Mouse (Mus musculus) heart, embryonic 11.5 days (tissue): ENCODE results near the gene Oma1. TPM values are rescaled to one million over a fixed set of nuclear protein-coding genes. Genes with fewer than 3 reads are reported as not detected.

Source experiments
- ATAC-seq: fragments of 200-750 bp; cut with Nextera tagmentation; replicated peaks from 2 replicates; pipeline ENCODE4 v1.8.0; 2017; ENCODE audit warnings: moderate library complexity; ENCODE audit not compliant: insufficient number of reproducible peaks, low FRiP score, low TSS enrichment
- H3K27ac ChIP-seq: fragments of 300-500 bp; sonication (generic); 2 replicates; pipeline ENCODE4 v1.5.1; 2014; ENCODE audit warnings: mild to moderate bottlenecking, low read depth, low read length
- H3K27me3 ChIP-seq: fragments of 300-500 bp; sonication (generic); 2 replicates; pipeline ENCODE4 v1.6.1; 2014; ENCODE audit warnings: mild to moderate bottlenecking, low read length, mixed read lengths; ENCODE audit not compliant: control insufficient read depth, insufficient read depth
- H3K36me3 ChIP-seq: fragments of 300-500 bp; sonication (generic); 2 replicates; pipeline ENCODE4 v1.6.1; 2014; ENCODE audit warnings: mild to moderate bottlenecking, low read length, moderate library complexity, mixed read lengths; ENCODE audit not compliant: control insufficient read depth, insufficient read depth
- H3K4me1 ChIP-seq: fragments of 300-500 bp; sonication (generic); 2 replicates; pipeline ENCODE4 v1.6.1; 2014; ENCODE audit warnings: low read length; ENCODE audit not compliant: control insufficient read depth, insufficient read depth
- H3K4me2 ChIP-seq: fragments of 300-500 bp; sonication (generic); 2 replicates; pipeline ENCODE4 v1.6.1; 2014; ENCODE audit warnings: mild to moderate bottlenecking, moderate library complexity
- H3K4me3 ChIP-seq: fragments of 300-500 bp; sonication (generic); 2 replicates; pipeline ENCODE4 v1.5.1; 2014; ENCODE audit warnings: low read depth, low read length
- H3K9ac ChIP-seq: fragments of 300-500 bp; sonication (generic); 2 replicates; pipeline ENCODE4 v1.6.1; 2014; ENCODE audit warnings: mild to moderate bottlenecking, low read depth, low read length, moderate library complexity
- H3K9me3 ChIP-seq: fragments of 300-500 bp; sonication (generic); replicated peaks from 2 replicates; pipeline ENCODE4 v1.6.1; 2016; ENCODE audit warnings: low read length; ENCODE audit not compliant: control insufficient read depth
- WGBS: fragments of 180-500 bp; shearing (Covaris S2); extraction: QIAGEN DNeasy Blood & Tissue Kit; methylation state at CpG from one replicate; pipeline ENCODE4 v1.1.7; 2014; ENCODE audit not compliant: insufficient replicate concordance; 5-methylcytosine and 5-hydroxymethylcytosine counted together
- polyA plus RNA-seq: library from polyadenylated mRNA; unstranded; fragments of >200 nt; fragmentation: Nextera tagmentation; extraction: Ambion mirVana; gene quantifications from 2 replicates; pipeline ENCODE4 v1.2.1, GENCODE M21; 2014

Oma1 gene
- 19.8 and 22.5 TPM in 2 replicates for polyA plus RNA-seq

DNA sequence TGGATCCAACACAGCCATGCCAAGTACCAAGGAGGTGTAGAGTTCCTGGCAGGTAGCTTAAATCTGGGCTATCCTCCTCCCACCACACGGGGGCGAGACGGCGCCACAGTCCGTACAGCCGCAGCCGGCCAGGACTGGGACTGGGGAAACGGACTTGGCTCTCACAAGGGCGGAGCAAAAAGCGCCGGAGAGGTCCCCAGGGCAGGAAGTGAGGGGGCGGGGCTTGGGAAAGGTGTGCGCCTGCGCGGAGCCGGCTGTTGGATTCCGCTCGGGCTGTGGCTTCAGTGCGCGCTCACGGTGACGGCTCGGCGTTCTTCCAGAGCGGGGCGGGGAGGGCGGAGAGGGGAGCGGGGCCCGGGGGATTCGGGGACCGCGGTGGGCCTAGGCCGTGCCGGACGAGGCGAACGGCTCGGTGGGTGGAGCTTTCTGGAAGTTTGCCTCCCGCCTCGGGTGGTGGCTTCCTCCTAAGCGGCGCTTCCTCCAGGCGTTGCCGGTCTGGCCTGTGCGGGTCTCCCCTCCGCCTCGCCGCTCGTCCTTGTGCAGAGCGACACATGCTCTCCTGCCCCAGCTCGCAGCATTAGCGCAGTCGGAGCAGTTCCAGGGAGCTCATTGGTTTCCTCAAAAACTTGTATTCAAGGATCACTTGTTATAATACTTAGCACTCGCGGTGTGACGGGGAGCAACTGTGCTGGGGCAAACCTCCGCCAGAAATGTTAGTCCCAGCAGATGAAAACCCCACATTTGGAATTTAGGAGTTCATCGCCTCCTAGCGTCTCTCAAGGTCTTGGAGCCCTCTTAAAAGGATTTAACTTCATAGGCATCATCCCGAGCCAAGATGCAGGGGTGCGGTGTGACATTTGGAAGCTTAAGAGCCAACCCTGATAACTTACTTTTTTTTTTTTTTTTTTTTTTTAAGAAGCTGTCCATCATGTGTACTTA lies at the start of gene Oma1:
Oma1 (plus strand) TSS at position 226 of the 939 bp plus-strand sequence.
- H3K36me3 ChIP-seq = no peaks in the 10 kb centered on the region
- WGBS = under 1% methylated on average over 45 of the region's 61 CpGs
- no peaks in the 10 kb centered on the region for H3K4me1 ChIP-seq
- peak within 1 kb of the TSS; percentile 88 for H3K27ac ChIP-seq
- H3K9me3 ChIP-seq = no peaks in the 10 kb centered on the region
- peak within 1 kb of the TSS; percentile 61 for H3K4me2 ChIP-seq
- H3K9ac ChIP-seq = peak within 1 kb of the TSS; percentile 69
- H3K27me3 ChIP-seq = no peaks in the 10 kb centered on the region
- H3K4me3 ChIP-seq = peak within 1 kb of the TSS; percentile 45
- ATAC-seq = peak; percentile 100

DNA sequence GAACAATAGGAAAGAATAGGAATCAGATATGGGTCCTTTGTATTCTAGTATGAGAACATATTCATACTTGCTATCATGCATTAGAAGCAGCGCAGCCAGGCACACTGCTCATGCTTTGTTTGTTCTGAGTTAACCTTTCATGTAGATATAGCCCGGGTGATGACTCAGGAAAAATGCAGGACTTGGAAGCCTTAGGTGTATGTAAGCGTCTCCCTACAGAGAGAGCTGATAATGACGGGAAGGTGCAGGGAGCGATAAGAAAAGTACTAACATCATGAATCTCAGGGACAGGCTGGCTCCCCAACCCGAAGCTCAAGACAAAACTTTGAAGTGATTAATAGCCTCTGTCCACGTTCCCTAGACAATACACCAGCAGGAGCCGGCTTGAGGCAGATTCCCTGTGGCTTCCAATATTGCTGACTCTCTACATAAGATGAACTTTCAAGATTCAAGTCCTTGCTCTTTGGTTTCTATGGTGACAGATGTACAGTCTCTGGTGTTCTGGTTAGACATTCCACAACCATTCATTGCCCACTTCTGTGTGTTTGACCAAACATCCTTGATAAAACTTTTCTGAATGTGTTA lies 49.7 kb upstream of the Oma1 start:
- Histone ChIP-seq H3K4me3 (no peak overlapping the region), H3K9ac (no peak overlapping the region), H3K27me3 (no peaks in the 10 kb centered on the region), H3K27ac (no peak overlapping the region), H3K9me3 (no peaks in the 10 kb centered on the region), H3K36me3 (no peaks in the 10 kb centered on the region), H3K4me2 (no peak overlapping the region), H3K4me1 (no peaks in the 10 kb centered on the region)
- 31% methylated on average over 8 of the region's 8 CpGs for WGBS
- ATAC-seq = no peak

DNA sequence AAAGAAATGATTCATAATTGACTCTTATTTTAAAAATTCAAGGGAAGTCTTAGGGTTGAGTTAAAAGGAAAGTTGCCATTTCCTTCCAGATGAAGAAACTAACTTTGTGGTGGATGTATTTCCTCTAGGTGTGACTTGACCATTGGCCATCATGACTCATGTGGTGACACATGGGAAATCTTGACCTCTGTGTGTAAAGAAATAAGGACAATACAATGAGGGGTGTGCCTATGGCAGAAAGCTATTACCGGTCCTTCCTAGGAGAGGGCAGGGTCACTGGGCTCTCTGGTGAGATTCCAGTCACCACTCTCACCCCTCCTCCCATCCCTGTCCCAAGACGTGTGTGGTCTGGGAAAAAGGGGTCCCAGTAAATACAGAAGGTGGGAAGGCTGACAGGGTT lies 48.4 kb upstream of the Oma1 start:
- WGBS = 44% methylated on average over 2 of the region's 2 CpGs
- Histone ChIP-seq H3K9me3 (no peaks in the 10 kb centered on the region), H3K4me3 (no peak overlapping the region), H3K27ac (no peak overlapping the region), H3K36me3 (no peaks in the 10 kb centered on the region), H3K9ac (no peak overlapping the region), H3K4me2 (no peak overlapping the region), H3K27me3 (no peaks in the 10 kb centered on the region), H3K4me1 (no peaks in the 10 kb centered on the region)
- ATAC-seq = no peak

DNA sequence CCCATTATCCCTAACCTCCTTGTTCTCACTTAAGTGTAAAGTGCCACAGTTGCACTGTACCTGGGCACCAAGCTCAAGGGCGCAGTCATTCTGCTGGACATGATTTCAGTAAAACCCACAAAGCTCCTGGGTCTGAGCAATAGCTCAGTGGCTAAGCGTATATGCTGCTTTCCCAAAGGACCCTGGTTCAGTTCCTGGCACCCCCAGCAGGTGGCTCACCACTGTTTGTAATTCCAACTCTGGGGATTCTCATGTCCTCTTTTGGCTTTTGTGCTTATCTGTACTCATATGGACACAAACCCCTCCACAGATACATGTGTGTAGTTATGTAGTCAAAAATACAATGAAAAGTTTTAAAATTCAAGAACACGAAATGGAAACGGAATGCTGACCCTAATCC lies 44.3 kb upstream of the Oma1 start:
- Histone ChIP-seq H3K9ac (no peak overlapping the region), H3K9me3 (no peaks in the 10 kb centered on the region), H3K4me3 (no peak overlapping the region), H3K36me3 (no peaks in the 10 kb centered on the region), H3K4me1 (no peaks in the 10 kb centered on the region), H3K4me2 (no peak overlapping the region), H3K27me3 (no peaks in the 10 kb centered on the region), H3K27ac (no peak overlapping the region)
- no peak for ATAC-seq
- WGBS = 69% methylated on average over 4 of the region's 4 CpGs

DNA sequence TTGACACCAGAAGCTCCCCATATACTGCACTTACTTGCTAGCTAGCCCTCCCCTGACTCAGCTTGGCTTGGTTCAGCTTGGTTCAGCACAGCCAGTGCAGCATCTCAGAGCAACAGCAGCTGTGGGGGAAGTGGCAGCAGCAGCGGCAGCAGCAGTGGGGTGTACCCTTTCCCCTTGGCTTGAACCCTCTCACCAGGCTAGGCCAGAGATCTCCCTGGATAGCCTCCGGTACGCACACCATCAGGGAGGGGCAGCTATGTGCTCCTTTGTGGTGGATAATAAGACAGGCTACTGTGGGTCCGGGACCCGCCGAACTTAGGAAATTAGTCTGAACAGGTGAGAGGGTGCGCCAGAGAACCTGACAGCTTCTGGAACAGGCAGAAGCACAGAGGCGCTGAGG lies 40.6 kb upstream of the Oma1 start:
- Histone ChIP-seq H3K4me2 (peak overlapping the region; percentile 34; the same call in 1 of the 2 replicates), H3K36me3 (no peaks in the 10 kb centered on the region), H3K9me3 (no peaks in the 10 kb centered on the region), H3K4me1 (no peaks in the 10 kb centered on the region), H3K9ac (no peak overlapping the region), H3K4me3 (0 out of 2 replicates have a peak overlapping the region, but pooled peaks have one; percentile 10), H3K27me3 (no peaks in the 10 kb centered on the region), H3K27ac (no peak overlapping the region)
- ATAC-seq = no peak
- WGBS = 57% methylated on average over 7 of the region's 8 CpGs

DNA sequence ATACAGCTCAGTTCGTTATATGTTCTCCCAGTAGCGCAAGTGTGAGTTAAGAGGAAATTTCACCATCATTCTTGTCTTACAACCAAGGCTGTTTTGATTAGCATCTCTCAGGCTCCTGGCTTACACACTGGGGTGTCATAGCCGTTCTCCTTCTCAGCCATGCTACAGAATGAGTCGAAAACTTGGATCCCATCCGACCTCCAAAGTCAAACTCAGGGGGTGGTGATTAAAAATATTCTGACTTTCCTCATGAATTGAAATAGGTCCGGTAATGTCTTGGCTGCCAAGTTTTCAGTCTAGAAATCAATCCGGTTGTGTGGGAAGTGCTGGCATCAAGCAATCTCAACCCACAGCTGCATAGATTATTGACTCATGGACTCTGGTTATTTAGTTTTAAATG lies 25.3 kb upstream of the Oma1 start:
- ATAC-seq = no peak
- H3K27ac ChIP-seq = no peak overlapping the region
- H3K9me3 ChIP-seq = no peaks in the 10 kb centered on the region
- WGBS = 75% methylated on average over 7 of the region's 7 CpGs
- no peaks in the 10 kb centered on the region for H3K36me3 ChIP-seq
- H3K4me2 ChIP-seq = no peak overlapping the region
- no peak overlapping the region for H3K9ac ChIP-seq
- no peaks in the 10 kb centered on the region for H3K4me1 ChIP-seq
- no peaks in the 10 kb centered on the region for H3K27me3 ChIP-seq
- no peak overlapping the region for H3K4me3 ChIP-seq

DNA sequence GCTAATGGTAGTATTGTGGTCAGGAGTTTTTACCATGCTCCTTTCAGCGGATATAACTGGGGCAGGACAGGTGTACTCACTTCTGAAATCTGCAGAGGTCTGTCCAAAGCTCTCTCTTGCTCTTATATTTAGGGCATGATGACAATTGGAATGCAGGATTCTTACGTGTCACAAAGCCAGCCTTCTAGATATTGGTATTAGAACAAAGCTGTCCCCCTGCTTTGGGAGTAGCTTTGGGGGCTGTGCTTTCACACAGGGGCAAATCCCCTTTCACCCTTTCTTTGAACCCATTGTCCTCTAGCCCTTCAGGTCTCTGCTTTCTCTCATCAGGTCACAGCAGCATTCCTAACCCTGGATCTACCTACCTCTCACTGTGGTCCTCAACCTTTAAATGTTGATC lies 22.8 kb upstream of the Oma1 start, which contains the start of gene 4921539E11Rik:
4921539E11Rik (minus strand) TSS at position 101 of the 400 bp plus-strand sequence.
- no peak within 1 kb of the TSS for H3K4me2 ChIP-seq
- H3K9me3 ChIP-seq = no peaks in the 10 kb centered on the region
- ATAC-seq = no peak
- H3K36me3 ChIP-seq = no peaks in the 10 kb centered on the region
- no peaks in the 10 kb centered on the region for H3K4me1 ChIP-seq
- 76% methylated on average over 2 of the region's 2 CpGs for WGBS
- no peak within 1 kb of the TSS for H3K27ac ChIP-seq
- H3K9ac ChIP-seq = no peak within 1 kb of the TSS
- H3K27me3 ChIP-seq = no peaks in the 10 kb centered on the region
- no peak within 1 kb of the TSS for H3K4me3 ChIP-seq

DNA sequence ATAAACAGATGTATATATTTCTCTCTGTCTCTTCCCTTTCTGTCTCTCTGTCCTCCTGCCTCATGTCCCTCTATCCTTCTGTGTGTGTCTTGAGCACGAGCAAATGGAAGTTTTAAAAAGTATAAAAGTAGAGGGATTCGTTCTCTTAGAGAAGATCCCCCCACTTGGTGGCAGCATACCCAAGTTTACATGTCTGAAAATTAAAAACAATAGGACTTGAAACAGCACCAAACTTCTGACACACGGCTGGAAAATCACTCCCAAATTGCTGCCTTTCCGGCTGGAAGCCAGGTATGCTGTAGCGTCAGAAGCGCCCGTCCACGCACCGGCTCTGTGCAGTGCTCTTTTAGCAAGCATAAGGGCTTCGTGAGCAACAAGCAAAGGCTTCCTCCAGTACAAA lies 14.3 kb upstream of the Oma1 start:
- H3K4me1 ChIP-seq = no peaks in the 10 kb centered on the region
- H3K4me3 ChIP-seq = no peak overlapping the region
- WGBS = 77% methylated on average over 10 of the region's 10 CpGs
- H3K27ac ChIP-seq = no peak overlapping the region
- H3K27me3 ChIP-seq = no peaks in the 10 kb centered on the region
- H3K9ac ChIP-seq = no peak overlapping the region
- ATAC-seq = no peak
- no peaks in the 10 kb centered on the region for H3K36me3 ChIP-seq
- no peak overlapping the region for H3K4me2 ChIP-seq
- H3K9me3 ChIP-seq = no peaks in the 10 kb centered on the region
